21 mouse cellular contexts compared by ENCODE assay signal in genomic region chr11:59366031-59366430, GRCm38 (mm10). TPM values are rescaled to one million over a fixed set of nuclear protein-coding genes. Genes with fewer than 3 reads are reported as not detected.
DNase-seq lines count a peak whose midpoint lies in the region; ATAC-seq lines count a peak whose summit lies in the region.
"Had no signal": no experiment of that assay in that cellular context is flagged by ENCODE, and none has a peak within 500 bp of the region (broad histone marks: within the 10 kb centered on the region; RNA-seq: fewer than 3 reads in every experiment).

No protein-coding gene starts in this region.

- H3K4me3 ChIP-seq in forebrain, embryonic 14.5 days (ENCODE audit: low read depth, low read length) = no peak overlapping the region
- H3K4me3 ChIP-seq in forebrain, embryonic 16.5 days (replicated peaks; ENCODE audit: low read length) = no peak overlapping the region
- H3K4me3 ChIP-seq in midbrain, embryonic 14.5 days (replicated peaks; ENCODE audit: low read depth, low read length) = no peak overlapping the region
- no peak overlapping the region for H3K4me3 ChIP-seq in midbrain, embryonic 10.5 days
- no peak overlapping the region for H3K4me3 ChIP-seq in embryonic facial prominence, embryonic 14.5 days (ENCODE audit: low read depth, low read length)
- H3K4me3 ChIP-seq in stomach, embryonic 16.5 days (replicated peaks; ENCODE audit: low read length) = no peak overlapping the region
- H3K4me3 ChIP-seq: heart, adult 2 months; left cerebral cortex, adult 2 months; liver, embryonic 15.5 days; midbrain, embryonic 12.5 days had no signal

- H3K4me2 ChIP-seq in forebrain, embryonic 14.5 days (ENCODE audit: low read length) = no peak overlapping the region
- no peak overlapping the region for H3K4me2 ChIP-seq in forebrain, embryonic 16.5 days (ENCODE audit: low read length)
- no peak overlapping the region for H3K4me2 ChIP-seq in midbrain, embryonic 14.5 days (ENCODE audit: low read length)
- no peak overlapping the region for H3K4me2 ChIP-seq in embryonic facial prominence, embryonic 14.5 days (ENCODE audit: low read depth, low read length)
- H3K4me2 ChIP-seq in stomach, embryonic 16.5 days (ENCODE audit: low read depth, low read length) = no peak overlapping the region
- H3K4me2 ChIP-seq: liver, embryonic 15.5 days; midbrain, embryonic 12.5 days had no signal

- H3K9ac ChIP-seq in forebrain, embryonic 14.5 days (ENCODE audit: low read length) = no peak overlapping the region
- no peak overlapping the region for H3K9ac ChIP-seq in forebrain, embryonic 16.5 days (replicated peaks; ENCODE audit: low read depth, low read length)
- H3K9ac ChIP-seq in midbrain, embryonic 14.5 days (replicated peaks; ENCODE audit: low read length) = no peak overlapping the region
- no peak overlapping the region for H3K9ac ChIP-seq in embryonic facial prominence, embryonic 14.5 days (ENCODE audit: low read depth, low read length)
- H3K9ac ChIP-seq in stomach, embryonic 16.5 days (ENCODE audit: low read length) = no peak overlapping the region
- H3K9ac ChIP-seq: liver, embryonic 15.5 days; midbrain, embryonic 12.5 days had no signal

- no peak for ATAC-seq in forebrain, embryonic 14.5 days
- ATAC-seq in forebrain, embryonic 16.5 days = no peak
- ATAC-seq in midbrain, embryonic 14.5 days (ENCODE audit: low FRiP score, low TSS enrichment) = no peak
- ATAC-seq in embryonic facial prominence, embryonic 14.5 days (ENCODE audit: low read depth) = no peak
- ATAC-seq in stomach, embryonic 16.5 days (ENCODE audit: insufficient read depth, low FRiP score) = no peak
- no peak for ATAC-seq in monocyte, adult 5-6 weeks (replicated peaks; ENCODE audit: insufficient number of reproducible peaks, low FRiP score, low TSS enrichment, poor library complexity, severe bottlenecking)
- ATAC-seq: lung, postnatal 0 days had no signal

- no peaks in the 10 kb centered on the region for H3K27me3 ChIP-seq in forebrain, embryonic 14.5 days (replicated peaks; ENCODE audit: control insufficient read depth, insufficient read depth, low read length)
- H3K27me3 ChIP-seq in forebrain, embryonic 16.5 days (replicated peaks; ENCODE audit: control insufficient read depth, insufficient read depth, low read length) = no peaks in the 10 kb centered on the region
- H3K27me3 ChIP-seq in midbrain, embryonic 14.5 days (ENCODE audit: control insufficient read depth, insufficient read depth, low read length) = no peaks in the 10 kb centered on the region
- H3K27me3 ChIP-seq in midbrain, embryonic 10.5 days (ENCODE audit: low read depth, poor library complexity, severe bottlenecking) = no peaks in the 10 kb centered on the region
- H3K27me3 ChIP-seq in embryonic facial prominence, embryonic 14.5 days (replicated peaks; ENCODE audit: control insufficient read depth, insufficient read depth, low read length) = no peaks in the 10 kb centered on the region
- H3K27me3 ChIP-seq in stomach, embryonic 16.5 days (ENCODE audit: control insufficient read depth, insufficient read depth, low read length) = no peaks in the 10 kb centered on the region
- H3K27me3 ChIP-seq: liver, embryonic 15.5 days had no signal

- DNase-seq in forebrain, embryonic 14.5 days (ENCODE audit: low spot score) = peak; percentile 56
- peak; percentile 56 for DNase-seq in midbrain, embryonic 14.5 days
- no peak for DNase-seq in midbrain, embryonic 10.5 days (ENCODE audit: low spot score)
- peak; percentile 42 for DNase-seq in embryonic facial prominence, embryonic 14.5 days (ENCODE audit: low spot score)
- DNase-seq: adrenal gland, postnatal 25 days; cerebellum, adult 11-12 months; gastrocnemius, postnatal 25 days; heart, adult 2 months; right cerebral cortex, adult 18-20 months had no signal

- H3K36me3 ChIP-seq in forebrain, embryonic 14.5 days (ENCODE audit: control insufficient read depth, insufficient read depth, low read length) = no peaks in the 10 kb centered on the region
- H3K36me3 ChIP-seq in forebrain, embryonic 16.5 days (ENCODE audit: control insufficient read depth, insufficient read depth) = no peaks in the 10 kb centered on the region
- H3K36me3 ChIP-seq in midbrain, embryonic 14.5 days (ENCODE audit: control insufficient read depth, insufficient read depth, low read length) = no peaks in the 10 kb centered on the region
- H3K36me3 ChIP-seq in midbrain, embryonic 10.5 days = no peaks in the 10 kb centered on the region
- H3K36me3 ChIP-seq in embryonic facial prominence, embryonic 14.5 days (ENCODE audit: control insufficient read depth, insufficient read depth, low read length) = no peaks in the 10 kb centered on the region
- no peaks in the 10 kb centered on the region for H3K36me3 ChIP-seq in stomach, embryonic 16.5 days (ENCODE audit: control insufficient read depth, insufficient read depth, low read length)
- H3K36me3 ChIP-seq: G1E; liver, embryonic 15.5 days; midbrain, embryonic 12.5 days had no signal

- no peaks in the 10 kb centered on the region for H3K9me3 ChIP-seq in forebrain, embryonic 14.5 days (replicated peaks; ENCODE audit: control insufficient read depth, low read length)
- no peaks in the 10 kb centered on the region for H3K9me3 ChIP-seq in forebrain, embryonic 16.5 days (ENCODE audit: control insufficient read depth, low read length)
- no peaks in the 10 kb centered on the region for H3K9me3 ChIP-seq in midbrain, embryonic 14.5 days (ENCODE audit: control insufficient read depth, low read length)
- no peaks in the 10 kb centered on the region for H3K9me3 ChIP-seq in midbrain, embryonic 10.5 days (replicated peaks)
- no peaks in the 10 kb centered on the region for H3K9me3 ChIP-seq in embryonic facial prominence, embryonic 14.5 days (ENCODE audit: control insufficient read depth, low read length)
- H3K9me3 ChIP-seq in stomach, embryonic 16.5 days (replicated peaks; ENCODE audit: control insufficient read depth, low read length) = no peaks in the 10 kb centered on the region
- H3K9me3 ChIP-seq: G1E; liver, embryonic 15.5 days; midbrain, embryonic 12.5 days had no signal

- peak overlapping the region; percentile 6; the same call in 1 of the 2 replicates for H3K27ac ChIP-seq in forebrain, embryonic 14.5 days (ENCODE audit: low read depth, low read length)
- no peak overlapping the region for H3K27ac ChIP-seq in forebrain, embryonic 16.5 days (ENCODE audit: low read length)
- H3K27ac ChIP-seq in midbrain, embryonic 14.5 days (replicated peaks; ENCODE audit: low read depth, low read length) = no peak overlapping the region
- no peak overlapping the region for H3K27ac ChIP-seq in midbrain, embryonic 10.5 days (replicated peaks)
- H3K27ac ChIP-seq in embryonic facial prominence, embryonic 14.5 days (replicated peaks; ENCODE audit: low read depth, low read length) = peak overlapping the region; percentile 48
- peak overlapping the region; percentile 98; the same call in 1 of the 2 replicates for H3K27ac ChIP-seq in stomach, embryonic 16.5 days (ENCODE audit: low read length)
- H3K27ac ChIP-seq: heart, adult 2 months; left cerebral cortex, adult 2 months; liver, embryonic 15.5 days; midbrain, embryonic 12.5 days had no signal

- 33% methylated on average over 3 of the region's 3 CpGs for WGBS in forebrain, embryonic 14.5 days
- WGBS in forebrain, embryonic 16.5 days = 35% methylated on average over 3 of the region's 3 CpGs
- WGBS in midbrain, embryonic 14.5 days = 41% methylated on average over 3 of the region's 3 CpGs
- 81% methylated on average over 3 of the region's 3 CpGs for WGBS in midbrain, embryonic 10.5 days
- 46% methylated on average over 3 of the region's 3 CpGs for WGBS in embryonic facial prominence, embryonic 14.5 days
- 71% methylated on average over 3 of the region's 3 CpGs for WGBS in stomach, embryonic 16.5 days

- 0 out of 2 replicates have a peak, but pooled peaks cover 7% of the 10 kb centered on the region for H3K4me1 ChIP-seq in forebrain, embryonic 14.5 days (ENCODE audit: control insufficient read depth, insufficient read depth, low read length)
- peaks cover 9% of the 10 kb centered on the region for H3K4me1 ChIP-seq in forebrain, embryonic 16.5 days (replicated peaks; ENCODE audit: control insufficient read depth, insufficient read depth, low read length)
- H3K4me1 ChIP-seq in midbrain, embryonic 14.5 days (ENCODE audit: control insufficient read depth, insufficient read depth, low read length) = no peaks in the 10 kb centered on the region
- H3K4me1 ChIP-seq in midbrain, embryonic 10.5 days = peaks cover 7% of the 10 kb centered on the region; the same call in 1 of the 2 replicates
- peaks cover 29% of the 10 kb centered on the region for H3K4me1 ChIP-seq in embryonic facial prominence, embryonic 14.5 days (ENCODE audit: control insufficient read depth, insufficient read depth, low read length)
- peaks cover 19% of the 10 kb centered on the region for H3K4me1 ChIP-seq in stomach, embryonic 16.5 days (ENCODE audit: control insufficient read depth, insufficient read depth, low read length)
- H3K4me1 ChIP-seq: liver, embryonic 15.5 days had no signal

RNA-seq across cellular contexts. Expression of gene Prss38, which starts 9.4 kb away (rescaled TPM):
- not detected in 2 replicates for polyA plus RNA-seq in forebrain, embryonic 14.5 days (2014; fragmentation: Nextera tagmentation; extraction: Ambion mirVana)
- polyA plus RNA-seq in forebrain, embryonic 16.5 days (2015; fragmentation: Nextera tagmentation; extraction: Ambion mirVana) = not detected in 2 replicates
- 0.17 TPM in 1 of 2 replicates, not detected in the other for polyA plus RNA-seq in midbrain, embryonic 14.5 days (2014; fragmentation: Nextera tagmentation; extraction: Ambion mirVana)
- not detected in 2 replicates for polyA plus RNA-seq in midbrain, embryonic 10.5 days (2016; fragmentation: Nextera tagmentation; extraction: Ambion mirVana)
- not detected in 2 replicates for polyA plus RNA-seq in embryonic facial prominence, embryonic 14.5 days (2014; fragmentation: Nextera tagmentation; extraction: Ambion mirVana)
- not detected in 2 replicates for polyA plus RNA-seq in stomach, embryonic 16.5 days (2015; fragmentation: Nextera tagmentation; extraction: Ambion mirVana)
- total RNA-seq in monocyte, adult 5-6 weeks (2017) = not detected in 3 replicates
- total RNA-seq: adrenal gland, postnatal 25 days; gastrocnemius, postnatal 25 days; heart, adult 2 months; heart, postnatal 4 days; left cerebral cortex, adult 2 months; left cerebral cortex, postnatal 4 days had no signal
- polyA plus RNA-seq: G1E; heart, adult 2 months; heart, embryonic 14.5 days; kidney, adult 2 months; liver, embryonic 15.5 days; lung, postnatal 0 days had no signal

RNA-seq across cellular contexts. Expression of gene Wnt9a, which starts 59.3 kb away (rescaled TPM):
- 1.4 and 1.6 TPM in 2 replicates for polyA plus RNA-seq in forebrain, embryonic 14.5 days (2014; fragmentation: Nextera tagmentation; extraction: Ambion mirVana)
- polyA plus RNA-seq in forebrain, embryonic 16.5 days (2015; fragmentation: Nextera tagmentation; extraction: Ambion mirVana) = 1.5 and 1.6 TPM in 2 replicates
- 1.6 and 1.7 TPM in 2 replicates for polyA plus RNA-seq in midbrain, embryonic 14.5 days (2014; fragmentation: Nextera tagmentation; extraction: Ambion mirVana)
- 7.8 and 9.7 TPM in 2 replicates for polyA plus RNA-seq in midbrain, embryonic 10.5 days (2016; fragmentation: Nextera tagmentation; extraction: Ambion mirVana)
- polyA plus RNA-seq in embryonic facial prominence, embryonic 14.5 days (2014; fragmentation: Nextera tagmentation; extraction: Ambion mirVana) = 4.8 and 5.8 TPM in 2 replicates
- 5.6 and 5.8 TPM in 2 replicates for polyA plus RNA-seq in stomach, embryonic 16.5 days (2015; fragmentation: Nextera tagmentation; extraction: Ambion mirVana)
- 0.10 TPM in 1 of 3 replicates, not detected in the others for total RNA-seq in monocyte, adult 5-6 weeks (2017)
- polyA plus RNA-seq: G1E had no signal

Comparison
In these comparisons a context has a peak if more than half of its experiments do, and no peak if none do; other contexts are left out.
1. H3K27ac ChIP-seq: peak in forebrain, embryonic 14.5 days (single experiment), embryonic facial prominence, embryonic 14.5 days (single experiment) and stomach, embryonic 16.5 days (single experiment); none in forebrain, embryonic 16.5 days (single experiment), midbrain, embryonic 14.5 days (single experiment) and midbrain, embryonic 10.5 days (single experiment).